Mouse (Mus musculus) inflammation-experienced regulatory T-cells (primary cell): ENCODE measurements around the gene Olfr125. TPM values are rescaled to one million over a fixed set of nuclear protein-coding genes. Genes with fewer than 3 reads are reported as not detected.

Experiments used
- polyA plus RNA-seq, 2 experiments: library from polyadenylated mRNA; unstranded; fragments of 100-300 nt; shearing (Covaris generic); gene quantifications; one replicate each; pipeline ENCODE4 v1.2.1; 2017

Gene Olfr125
- not detected for polyA plus RNA-seq

GRCm38 (mm10) chr17:37832649-37833048, at the start of gene Olfr125:
Gene Olfr125, plus strand, starts transcription at chr17:37832949.

GRCm38 (mm10) chr17:37793229-37793628, 39.5 kb upstream of the Olfr125 start, which contains the start of gene Olfr123:
Gene Olfr123, plus strand, starts transcription at chr17:37793529.

GRCm38 (mm10) chr17:37799588-37799987, 33.2 kb upstream of the Olfr125 start, which contains the start of gene Olfr124:
Gene Olfr124, plus strand, starts transcription at chr17:37799888.

GRCm38 (mm10) chr17:37847183-37847582, 14.4 kb downstream of the Olfr125 start, which contains the start of gene Olfr126:
Gene Olfr126, plus strand, starts transcription at chr17:37847483.

Other genes with a start within 250 kb of the Olfr125 start
- not detected for gene Olfr114, start 240.2 kb upstream of the Olfr125 start, polyA plus RNA-seq
- gene Olfr115, start 205.8 kb upstream of the Olfr125 start, polyA plus RNA-seq: not detected
- not detected for gene Olfr116, start 205.8 kb upstream of the Olfr125 start, polyA plus RNA-seq
- under 1 TPM; 0.15 to 0.19 TPM for gene Olfr117, start 169.2 kb upstream of the Olfr125 start, polyA plus RNA-seq
- under 1 TPM; 0.12 to 0.53 TPM for gene Olfr118, start 166.0 kb upstream of the Olfr125 start, polyA plus RNA-seq
- gene Olfr119, start 136.4 kb upstream of the Olfr125 start, polyA plus RNA-seq: not detected
- gene Olfr120, start 111.1 kb upstream of the Olfr125 start, polyA plus RNA-seq: under 1 TPM in 1 of 2 experiments, not detected in 1; 0.13 TPM
- gene Olfr121, start 84.1 kb upstream of the Olfr125 start, polyA plus RNA-seq: not detected
- under 1 TPM in 1 of 2 experiments, not detected in 1; 0.11 TPM for gene Olfr122, start 64.3 kb upstream of the Olfr125 start, polyA plus RNA-seq
- under 1 TPM; 0.23 to 0.89 TPM for gene Olfr123, start 39.4 kb upstream of the Olfr125 start, polyA plus RNA-seq
- not detected for gene Olfr124, start 33.1 kb upstream of the Olfr125 start, polyA plus RNA-seq
- under 1 TPM in 1 of 2 experiments, not detected in 1; 0.40 TPM for gene Olfr126, start 14.5 kb downstream of the Olfr125 start, polyA plus RNA-seq
- gene Olfr127, start 67.5 kb downstream of the Olfr125 start, polyA plus RNA-seq: 1 to 10 TPM in 1 of 2 experiments, under 1 TPM in 1; 0.10 to 1.0 TPM
- under 1 TPM; 0.18 to 0.78 TPM for gene Olfr128, start 87.6 kb downstream of the Olfr125 start, polyA plus RNA-seq
- not detected for gene Olfr761, start 120.1 kb downstream of the Olfr125 start, polyA plus RNA-seq
- gene Olfr129, start 227.1 kb downstream of the Olfr125 start, polyA plus RNA-seq: under 1 TPM; 0.12 to 0.29 TPM
- gene Olfr130, start 231.0 kb downstream of the Olfr125 start, polyA plus RNA-seq: not detected